Mouse (Mus musculus) intestine, postnatal 0 days (tissue): ENCODE data around the gene Arhgef28. TPM values are rescaled to one million over a fixed set of nuclear protein-coding genes. Genes with fewer than 3 reads are reported as not detected.
A peak's percentile ranks its signal among the peaks of the same experiment; 100 is the strongest.

ENCODE experiments used
- ATAC-seq: fragments of 200-750 bp; cut with Nextera tagmentation; 2 replicates; pipeline ENCODE4 v1.8.0; 2017; ENCODE audit warnings: mild to moderate bottlenecking, moderate TSS enrichment, moderate library complexity
- H3K27ac ChIP-seq: fragments of 300-500 bp; sonication (generic); 2 replicates; pipeline ENCODE4 v1.5.1; 2014; ENCODE audit warnings: mild to moderate bottlenecking, low read depth, low read length, moderate library complexity
- H3K27me3 ChIP-seq: fragments of 300-500 bp; sonication (generic); replicated peaks from 2 replicates; pipeline ENCODE4 v1.6.1; 2014; ENCODE audit warnings: low read length, mixed read lengths; ENCODE audit not compliant: control insufficient read depth, insufficient read depth
- H3K36me3 ChIP-seq: fragments of 300-500 bp; sonication (generic); 2 replicates; pipeline ENCODE4 v1.6.1; 2014; ENCODE audit warnings: mild to moderate bottlenecking, moderate library complexity; ENCODE audit not compliant: control insufficient read depth, insufficient read depth
- H3K4me1 ChIP-seq: fragments of 300-500 bp; sonication (generic); replicated peaks from 2 replicates; pipeline ENCODE4 v1.6.1; 2014; ENCODE audit warnings: antibody characterized with exemption, low read length, mixed read lengths; ENCODE audit not compliant: control insufficient read depth, insufficient read depth
- H3K4me2 ChIP-seq: fragments of 300-500 bp; sonication (generic); replicated peaks from 2 replicates; pipeline ENCODE4 v1.6.1; 2014; ENCODE audit warnings: low read depth, mild to moderate bottlenecking, moderate library complexity
- H3K4me3 ChIP-seq: fragments of 300-500 bp; sonication (generic); 2 replicates; pipeline ENCODE4 v1.5.1; 2014; ENCODE audit warnings: low read depth, low read length
- H3K9ac ChIP-seq: fragments of 300-500 bp; sonication (generic); 2 replicates; pipeline ENCODE4 v1.6.1; 2014; ENCODE audit warnings: mild to moderate bottlenecking, low read depth, low read length
- H3K9me3 ChIP-seq: fragments of 300-500 bp; sonication (generic); 2 replicates; pipeline ENCODE4 v1.6.1; 2016; ENCODE audit warnings: mixed run types; ENCODE audit not compliant: control insufficient read depth
- CTCF ChIP-seq: sonication (generic); IDR thresholded peaks from 2 replicates; pipeline ENCODE4 v1.5.1; 2016; ENCODE audit warnings: low read depth, mild to moderate bottlenecking, control low read depth, antibody characterized with exemption, moderate library complexity
- WGBS: fragments of 180-500 bp; shearing (Covaris S2); extraction: QIAGEN DNeasy Blood & Tissue Kit; methylation state at CpG from one replicate; pipeline ENCODE4 v1.1.7; 2014; 5-methylcytosine and 5-hydroxymethylcytosine counted together
- polyA plus RNA-seq: library from polyadenylated mRNA; unstranded; fragments of >200 nt; fragmentation: Nextera tagmentation; extraction: Ambion mirVana; gene quantifications from 2 replicates; pipeline ENCODE4 v1.2.1, GENCODE M21; 2015

Gene Arhgef28
- polyA plus RNA-seq, 1 experiment from 2014 or later, result 13.8 TPM

DNA sequence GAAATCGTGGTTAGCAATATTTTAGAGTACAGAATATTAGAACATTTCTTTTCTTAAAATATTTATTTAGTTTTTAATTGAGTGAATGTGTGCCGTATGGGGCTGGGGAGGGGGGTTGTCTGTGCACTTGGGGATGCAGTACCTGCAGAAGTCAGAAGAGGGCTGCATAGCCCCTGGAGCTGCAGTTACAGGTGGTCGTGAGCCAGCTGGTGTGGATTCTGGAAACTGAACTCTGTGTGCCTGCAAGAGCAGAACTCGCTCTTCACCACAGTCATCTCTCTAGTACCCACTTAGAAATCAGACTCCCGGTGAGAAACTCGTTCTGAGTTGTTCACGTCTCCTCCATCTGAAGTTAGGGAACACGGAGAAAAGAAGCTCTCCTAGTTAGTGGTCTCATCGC is 2.6 kb upstream of the Arhgef28 start:
- WGBS, result 48% methylated on average over 9 of the region's 9 CpGs
- Histone ChIP-seq H3K27ac (no peak overlapping the region), H3K9me3 (no peaks in the 10 kb centered on the region), H3K4me3 (no peak overlapping the region), H3K4me2 (no peak overlapping the region), H3K36me3 (no peaks in the 10 kb centered on the region), H3K27me3 (no peaks in the 10 kb centered on the region), H3K4me1 (no peaks in the 10 kb centered on the region), H3K9ac (no peak overlapping the region)
- ATAC-seq, result no peak
- TF ChIP-seq CTCF, result peak; percentile 64

DNA sequence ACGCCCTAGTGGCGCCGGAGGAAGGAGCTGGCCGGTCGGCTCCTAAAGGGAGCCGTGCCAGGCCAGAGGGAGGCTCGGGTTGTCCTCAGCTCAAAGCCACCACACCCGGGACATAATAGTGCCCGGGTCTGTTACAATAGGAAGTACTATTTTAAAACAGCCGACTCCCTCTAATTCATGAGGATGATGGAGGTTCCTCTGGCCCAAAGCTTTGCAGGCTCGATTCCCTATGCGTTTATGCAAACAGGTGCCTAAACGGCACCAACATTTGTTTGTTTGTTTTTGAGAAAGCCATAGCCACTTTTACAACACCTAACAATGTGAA is 269 bp upstream of the Arhgef28 start:
- H3K9me3 ChIP-seq, result no peaks in the 10 kb centered on the region
- TF ChIP-seq CTCF, result no peak
- no peaks in the 10 kb centered on the region for H3K27me3 ChIP-seq
- peak overlapping the region; percentile 82 for H3K27ac ChIP-seq
- peak overlapping the region; percentile 67 for H3K9ac ChIP-seq
- H3K4me3 ChIP-seq, result peak overlapping the region; percentile 69
- 1% methylated on average over 13 of the region's 13 CpGs for WGBS
- H3K4me1 ChIP-seq, result no peaks in the 10 kb centered on the region
- no peak for ATAC-seq
- peak overlapping the region; percentile 93 for H3K4me2 ChIP-seq
- no peaks in the 10 kb centered on the region for H3K36me3 ChIP-seq

DNA sequence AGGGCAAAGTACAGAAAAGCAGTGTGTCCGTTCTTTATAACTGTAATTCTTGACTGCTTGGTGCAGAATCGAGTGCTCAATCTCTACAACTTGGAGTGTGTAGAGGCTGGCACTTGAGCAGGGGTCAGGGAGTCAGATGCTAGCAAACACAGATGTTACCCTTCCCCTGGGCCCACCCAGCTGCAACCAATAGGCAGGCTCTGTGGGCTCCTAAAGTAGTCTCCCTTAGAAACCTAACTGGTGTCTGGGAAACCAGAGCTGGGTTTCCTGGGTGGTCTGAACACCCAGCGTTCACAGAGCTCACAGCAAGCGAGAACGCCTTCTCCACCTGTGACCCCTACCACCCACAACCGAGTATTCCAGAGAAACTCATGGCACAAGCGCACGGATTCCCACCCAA is 1.1 kb downstream of the Arhgef28 start:
- peak overlapping the region; percentile 93 for H3K4me2 ChIP-seq
- no peak for ATAC-seq
- no peaks in the 10 kb centered on the region for H3K36me3 ChIP-seq
- H3K27me3 ChIP-seq, result no peaks in the 10 kb centered on the region
- 16% methylated on average over 8 of the region's 8 CpGs for WGBS
- H3K4me3 ChIP-seq, result peak overlapping the region; percentile 69
- H3K27ac ChIP-seq, result peak overlapping the region; percentile 82; the same call in 1 of the 2 replicates
- H3K9me3 ChIP-seq, result no peaks in the 10 kb centered on the region
- peak overlapping the region; percentile 67; the same call in 1 of the 2 replicates for H3K9ac ChIP-seq
- TF ChIP-seq CTCF, result no peak
- no peaks in the 10 kb centered on the region for H3K4me1 ChIP-seq

DNA sequence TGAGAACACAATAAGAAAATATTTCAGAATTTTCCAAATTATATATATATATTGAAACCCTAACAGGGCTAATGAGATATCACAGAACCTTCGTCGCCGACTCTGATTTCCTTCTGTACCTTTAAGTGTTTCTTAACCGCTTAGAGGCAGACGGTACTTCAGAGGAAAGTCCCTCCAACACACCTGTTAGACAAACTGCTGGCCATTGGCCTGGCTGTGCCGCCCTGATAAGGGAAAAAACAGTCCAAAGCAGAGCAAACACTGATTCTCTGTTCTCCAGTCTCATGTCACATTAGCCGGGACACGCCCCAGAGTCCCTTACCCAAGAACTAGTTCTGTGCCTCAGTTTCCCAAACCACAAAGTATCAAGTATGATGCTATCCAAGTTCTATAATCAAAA is 1.9 kb downstream of the Arhgef28 start:
- no peak overlapping the region for H3K4me3 ChIP-seq
- H3K9me3 ChIP-seq, result no peaks in the 10 kb centered on the region

DNA sequence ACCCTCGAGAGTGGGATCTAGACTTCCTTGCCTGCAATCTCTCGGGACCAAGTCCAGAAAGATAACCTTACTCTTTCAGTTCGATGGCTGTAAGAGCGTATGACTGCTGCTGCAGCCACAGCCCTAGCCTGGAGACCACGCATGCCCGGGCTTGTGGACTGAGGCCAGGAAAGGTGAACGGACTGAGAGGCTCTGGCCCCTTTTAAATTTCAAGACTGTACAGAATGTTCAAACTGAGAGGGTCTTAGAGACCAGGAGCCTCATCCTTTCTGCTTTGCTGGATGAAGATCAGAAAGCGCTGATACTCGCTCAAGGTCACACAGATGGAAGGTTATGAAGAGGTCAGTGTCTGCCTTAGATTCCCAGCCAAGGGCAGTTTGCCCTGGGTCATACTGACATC is 4.8 kb downstream of the Arhgef28 start:
- peak; percentile 19; the same call in 1 of the 2 replicates for ATAC-seq

More for the DNA sequence above, 1.9 kb downstream of the Arhgef28 start:
- no peak overlapping the region for H3K9ac ChIP-seq
- no peaks in the 10 kb centered on the region for H3K4me1 ChIP-seq
- TF ChIP-seq CTCF, result no peak
- H3K4me2 ChIP-seq, result peak overlapping the region; percentile 93
- ATAC-seq, result no peak
- H3K36me3 ChIP-seq, result no peaks in the 10 kb centered on the region
- 39% methylated on average over 8 of the region's 8 CpGs for WGBS
- H3K27me3 ChIP-seq, result no peaks in the 10 kb centered on the region
- 0 out of 2 replicates have a peak overlapping the region, but pooled peaks have one; percentile 1 for H3K27ac ChIP-seq

DNA sequence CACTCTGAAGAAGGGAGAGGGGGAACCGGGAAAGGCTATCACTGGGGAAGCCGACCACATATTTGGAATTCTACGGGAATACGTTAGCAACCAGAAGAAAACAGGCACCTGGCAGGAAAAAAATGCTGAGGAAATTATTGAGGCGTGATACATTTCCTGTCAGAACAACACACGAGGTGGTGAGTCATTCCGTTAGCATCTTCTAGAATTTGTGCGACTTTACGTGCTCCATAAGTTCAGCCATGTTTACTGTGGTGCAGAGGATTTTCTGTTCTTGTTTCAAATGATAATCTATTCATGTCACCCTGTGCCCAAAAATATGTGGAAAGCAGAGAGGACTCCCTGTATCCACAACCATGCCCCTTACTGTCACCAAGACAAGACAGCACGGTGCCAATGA is 13.6 kb downstream of the Arhgef28 start:
- no peak for TF ChIP-seq CTCF
- ATAC-seq, result no peak
- WGBS, result 60% methylated on average over 10 of the region's 10 CpGs
- Histone ChIP-seq H3K27ac (no peak overlapping the region), H3K4me1 (no peaks in the 10 kb centered on the region), H3K27me3 (no peaks in the 10 kb centered on the region), H3K4me3 (no peak overlapping the region), H3K9ac (no peak overlapping the region), H3K9me3 (no peaks in the 10 kb centered on the region), H3K4me2 (no peak overlapping the region), H3K36me3 (no peaks in the 10 kb centered on the region)

More for the DNA sequence above, 4.8 kb downstream of the Arhgef28 start:
- no peak overlapping the region for H3K4me3 ChIP-seq
- peak overlapping the region; percentile 22; the same call in 1 of the 2 replicates for H3K27ac ChIP-seq
- no peak for TF ChIP-seq CTCF
- H3K4me2 ChIP-seq, result peak overlapping the region; percentile 41; the same call in 1 of the 2 replicates
- H3K9me3 ChIP-seq, result no peaks in the 10 kb centered on the region
- H3K36me3 ChIP-seq, result no peaks in the 10 kb centered on the region
- no peaks in the 10 kb centered on the region for H3K27me3 ChIP-seq
- H3K4me1 ChIP-seq, result no peaks in the 10 kb centered on the region
- no peak overlapping the region for H3K9ac ChIP-seq
- 39% methylated on average over 9 of the region's 9 CpGs for WGBS

DNA sequence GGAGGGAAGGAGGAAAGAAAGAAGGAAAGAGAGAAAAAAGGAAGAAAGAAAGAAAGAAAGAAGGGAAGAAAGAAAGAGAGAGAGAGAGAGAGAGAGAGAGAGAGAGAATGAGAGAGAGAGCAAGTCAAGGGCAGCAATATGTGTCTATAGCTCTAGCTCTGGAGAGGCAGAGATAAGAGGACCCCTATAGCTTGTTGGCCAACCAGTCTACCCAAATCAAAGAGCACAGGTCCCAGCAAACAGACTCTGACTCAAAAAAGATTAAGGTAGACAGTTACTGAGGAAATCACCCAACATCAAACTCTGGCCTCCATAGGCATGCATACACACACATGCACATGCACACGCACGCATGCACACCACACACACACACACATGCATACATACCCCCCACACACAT is 17.7 kb downstream of the Arhgef28 start:
- Histone ChIP-seq H3K4me1 (peaks cover 3% of the 10 kb centered on the region; the same call in 1 of the 2 replicates), H3K9ac (no peak overlapping the region), H3K27me3 (no peaks in the 10 kb centered on the region), H3K4me3 (no peak overlapping the region), H3K9me3 (no peaks in the 10 kb centered on the region), H3K4me2 (no peak overlapping the region), H3K27ac (no peak overlapping the region), H3K36me3 (no peaks in the 10 kb centered on the region)
- 98% methylated on average over 2 of the region's 2 CpGs for WGBS
- ATAC-seq, result no peak
- no peak for TF ChIP-seq CTCF
